Mouse (Mus musculus): ENCODE results near the gene Chmp6. TPM values are rescaled to one million over a fixed set of nuclear protein-coding genes. Genes with fewer than 3 reads are reported as not detected.

Chmp6 gene
- polyA plus RNA-seq, 1 experiment from 2014 or later: 79.4 TPM

- peaks cover 22% of the 10 kb centered on the region for H3K36me3 ChIP-seq
- H3K4me2 ChIP-seq: no peak overlapping the region
- H3K4me3 ChIP-seq (replicated peaks): no peak overlapping the region
- H3K9ac ChIP-seq: no peak overlapping the region
- no peaks in the 10 kb centered on the region for H3K4me1 ChIP-seq
- no peaks in the 10 kb centered on the region for H3K27me3 ChIP-seq (replicated peaks)
- ATAC-seq (ENCODE audit: insufficient read depth, low FRiP score, low read depth): no peak
- H3K27ac ChIP-seq: no peak overlapping the region
- 88% methylated on average over 7 of the region's 7 CpGs for WGBS
- H3K9me3 ChIP-seq: no peaks in the 10 kb centered on the region
Measured at GRCm38 (mm10) chr11:119891601-119892215, 21.5 kb upstream of the Chmp6 start.

- Histone ChIP-seq H3K9ac (no peak overlapping the region), H3K4me3 (replicated peaks) (no peak overlapping the region), H3K27me3 (replicated peaks) (no peaks in the 10 kb centered on the region), H3K4me2 (no peak overlapping the region), H3K36me3 (peaks cover 31% of the 10 kb centered on the region), H3K27ac (no peak overlapping the region), H3K9me3 (no peaks in the 10 kb centered on the region), H3K4me1 (no peaks in the 10 kb centered on the region)
- ATAC-seq (ENCODE audit: insufficient read depth, low FRiP score, low read depth): peak; percentile 34; the same call in 1 of the 2 replicates
- WGBS: 73% methylated on average over 10 of the region's 10 CpGs
Measured at GRCm38 (mm10) chr11:119893667-119894236, 19.5 kb upstream of the Chmp6 start.

DNA sequence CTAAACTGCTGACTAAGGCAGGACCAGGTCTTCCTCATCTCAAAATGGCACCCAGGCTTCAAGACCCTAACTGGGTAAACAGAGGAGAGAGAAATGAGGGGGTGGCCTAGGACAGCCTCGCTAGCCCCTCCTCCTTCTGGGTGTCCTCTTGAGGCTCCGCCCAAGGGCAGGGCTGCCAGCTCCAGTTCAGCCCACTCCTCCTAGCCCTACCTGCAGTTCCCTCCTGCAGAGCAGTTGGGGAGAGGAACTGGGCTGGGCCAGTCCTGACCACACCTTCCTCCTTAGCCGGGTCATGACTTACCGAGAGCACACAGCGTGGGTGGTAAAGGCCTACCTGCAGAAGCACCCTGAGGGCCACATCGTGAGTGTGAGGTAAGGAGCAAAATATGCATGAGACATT, 18.6 kb upstream of the Chmp6 start:
- peaks cover 26% of the 10 kb centered on the region; the same call in 1 of the 2 replicates for H3K36me3 ChIP-seq
- H3K4me1 ChIP-seq: no peaks in the 10 kb centered on the region
- ATAC-seq (ENCODE audit: insufficient read depth, low FRiP score, low read depth): no peak
- H3K27me3 ChIP-seq (replicated peaks): no peaks in the 10 kb centered on the region
- H3K27ac ChIP-seq: no peak overlapping the region
- WGBS: 57% methylated on average over 6 of the region's 6 CpGs
- no peak overlapping the region for H3K4me2 ChIP-seq
- H3K9ac ChIP-seq: no peak overlapping the region
- no peaks in the 10 kb centered on the region for H3K9me3 ChIP-seq
- no peak overlapping the region for H3K4me3 ChIP-seq (replicated peaks)

- Histone ChIP-seq H3K4me2 (no peak overlapping the region), H3K9ac (no peak overlapping the region), H3K4me1 (no peaks in the 10 kb centered on the region), H3K9me3 (no peaks in the 10 kb centered on the region), H3K4me3 (replicated peaks) (no peak overlapping the region), H3K36me3 (0 out of 2 replicates have a peak, but pooled peaks cover 14% of the 10 kb centered on the region), H3K27ac (no peak overlapping the region), H3K27me3 (replicated peaks) (no peaks in the 10 kb centered on the region)
- ATAC-seq (ENCODE audit: insufficient read depth, low FRiP score, low read depth): no peak
- WGBS: 84% methylated on average over 9 of the region's 9 CpGs
Measured at GRCm38 (mm10) chr11:119897041-119897440, 16.2 kb upstream of the Chmp6 start.

DNA sequence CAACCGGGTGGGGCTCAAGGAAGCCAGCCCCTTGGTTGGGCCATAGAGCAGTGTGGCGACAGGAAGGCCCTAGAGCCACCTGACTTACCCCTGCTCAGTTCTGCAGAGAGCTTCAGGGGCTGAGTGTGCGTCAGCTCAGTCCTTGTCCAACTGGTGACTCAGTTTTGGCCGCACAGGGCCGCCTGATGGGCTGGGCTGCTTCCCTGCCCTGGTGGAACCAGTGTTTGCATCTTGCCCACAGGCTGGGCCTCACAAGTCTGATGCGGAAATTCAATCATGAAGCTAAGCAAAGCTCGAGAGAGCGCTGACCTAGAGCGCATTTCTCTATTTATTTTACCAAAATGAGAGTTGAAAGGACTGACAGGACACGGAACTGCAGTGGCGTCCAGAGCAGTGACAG, 14.3 kb upstream of the Chmp6 start:
- no peaks in the 10 kb centered on the region for H3K9me3 ChIP-seq
- no peak overlapping the region for H3K27ac ChIP-seq
- ATAC-seq (ENCODE audit: insufficient read depth, low FRiP score, low read depth): no peak
- no peaks in the 10 kb centered on the region for H3K4me1 ChIP-seq
- no peak overlapping the region for H3K4me2 ChIP-seq
- H3K27me3 ChIP-seq (replicated peaks): no peaks in the 10 kb centered on the region
- no peak overlapping the region for H3K9ac ChIP-seq
- 82% methylated on average over 11 of the region's 11 CpGs for WGBS
- no peak overlapping the region for H3K4me3 ChIP-seq (replicated peaks)
- H3K36me3 ChIP-seq: 0 out of 2 replicates have a peak, but pooled peaks cover 14% of the 10 kb centered on the region

GRCm38 (mm10) chr11:119901174-119901573, 12.1 kb upstream of the Chmp6 start:
- WGBS: 70% methylated on average over 4 of the region's 4 CpGs
- no peaks in the 10 kb centered on the region for H3K9me3 ChIP-seq
- no peak overlapping the region for H3K9ac ChIP-seq
- no peak overlapping the region for H3K27ac ChIP-seq
- no peaks in the 10 kb centered on the region for H3K4me1 ChIP-seq
- H3K4me2 ChIP-seq: no peak overlapping the region
- H3K36me3 ChIP-seq: 0 out of 2 replicates have a peak, but pooled peaks cover 14% of the 10 kb centered on the region
- ATAC-seq (ENCODE audit: insufficient read depth, low FRiP score, low read depth): no peak
- H3K27me3 ChIP-seq (replicated peaks): no peaks in the 10 kb centered on the region
- H3K4me3 ChIP-seq (replicated peaks): no peak overlapping the region

DNA sequence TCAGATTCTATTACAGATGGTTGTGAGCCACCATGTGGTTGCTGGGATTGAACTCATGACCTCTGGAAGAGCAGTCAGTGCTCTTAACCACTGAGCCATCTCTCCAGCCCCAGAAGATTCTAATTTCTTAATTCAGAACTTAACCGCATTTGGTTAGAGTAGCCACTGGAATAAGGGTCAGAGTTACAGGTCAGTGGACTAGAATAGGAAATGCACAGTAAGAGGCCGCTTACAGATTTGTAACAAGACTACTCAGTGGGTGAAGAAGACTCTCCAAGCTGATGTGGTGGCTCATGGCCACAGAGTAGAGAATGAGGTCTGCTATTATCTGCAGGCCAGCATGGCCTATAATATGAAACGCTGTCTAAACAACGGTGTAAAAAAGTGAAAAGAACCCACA, 10.3 kb upstream of the Chmp6 start:
- Histone ChIP-seq H3K9me3 (no peaks in the 10 kb centered on the region), H3K36me3 (0 out of 2 replicates have a peak, but pooled peaks cover under 1% of the 10 kb centered on the region), H3K4me1 (no peaks in the 10 kb centered on the region), H3K4me2 (no peak overlapping the region), H3K4me3 (replicated peaks) (no peak overlapping the region), H3K27ac (no peak overlapping the region), H3K27me3 (replicated peaks) (no peaks in the 10 kb centered on the region), H3K9ac (no peak overlapping the region)
- 79% methylated on average over 4 of the region's 4 CpGs for WGBS
- no peak for ATAC-seq (ENCODE audit: insufficient read depth, low FRiP score, low read depth)

DNA sequence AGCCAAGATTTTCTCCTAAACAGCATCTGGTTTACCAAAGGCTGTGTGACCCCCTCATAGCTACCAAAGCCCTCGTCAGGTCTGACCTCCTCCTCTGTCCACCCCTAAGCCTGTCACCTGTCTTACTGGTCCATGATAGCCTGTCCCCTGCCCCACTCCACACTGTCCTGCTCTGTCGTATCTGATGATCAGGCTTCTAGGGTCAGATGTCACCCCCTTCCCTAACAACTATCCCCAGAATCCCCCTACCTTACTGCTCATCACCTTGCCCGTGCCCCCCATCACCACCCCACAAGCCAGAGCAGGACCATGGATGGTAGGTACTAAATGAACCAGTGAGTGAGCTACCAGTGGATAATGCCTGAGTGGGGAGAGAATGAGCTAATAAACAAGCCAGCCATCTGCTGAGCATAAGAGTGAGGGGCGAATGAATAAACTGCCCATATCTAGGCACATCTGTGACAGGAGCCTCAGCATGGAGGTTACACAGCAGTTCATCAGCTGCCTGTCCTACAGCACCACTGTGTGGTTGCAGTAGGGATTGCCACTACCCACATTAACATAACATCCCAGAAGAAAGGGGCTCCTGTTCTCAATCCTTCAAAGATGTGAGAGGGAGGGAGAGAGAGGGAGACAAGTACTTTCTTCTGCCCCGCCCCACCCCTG, 8.5 kb upstream of the Chmp6 start:
- Histone ChIP-seq H3K4me1 (no peaks in the 10 kb centered on the region), H3K36me3 (no peaks in the 10 kb centered on the region), H3K27ac (no peak overlapping the region), H3K27me3 (replicated peaks) (0 out of 2 replicates have a peak, but pooled peaks cover 4% of the 10 kb centered on the region), H3K4me2 (no peak overlapping the region), H3K9ac (no peak overlapping the region), H3K4me3 (replicated peaks) (no peak overlapping the region), H3K9me3 (no peaks in the 10 kb centered on the region)
- ATAC-seq (ENCODE audit: insufficient read depth, low FRiP score, low read depth): peak; percentile 48; the same call in 1 of the 2 replicates
- WGBS: 26% methylated on average over 5 of the region's 5 CpGs

- no peak overlapping the region for H3K9ac ChIP-seq
- WGBS: 85% methylated on average over 5 of the region's 5 CpGs
- H3K4me1 ChIP-seq: no peaks in the 10 kb centered on the region
- no peaks in the 10 kb centered on the region for H3K36me3 ChIP-seq
- H3K4me2 ChIP-seq: no peak overlapping the region
- no peak overlapping the region for H3K4me3 ChIP-seq (replicated peaks)
- H3K27ac ChIP-seq: no peak overlapping the region
- H3K27me3 ChIP-seq (replicated peaks): 0 out of 2 replicates have a peak, but pooled peaks cover 4% of the 10 kb centered on the region
- no peak for ATAC-seq (ENCODE audit: insufficient read depth, low FRiP score, low read depth)
- no peaks in the 10 kb centered on the region for H3K9me3 ChIP-seq
Measured at GRCm38 (mm10) chr11:119905794-119906193, 7.4 kb upstream of the Chmp6 start.

DNA sequence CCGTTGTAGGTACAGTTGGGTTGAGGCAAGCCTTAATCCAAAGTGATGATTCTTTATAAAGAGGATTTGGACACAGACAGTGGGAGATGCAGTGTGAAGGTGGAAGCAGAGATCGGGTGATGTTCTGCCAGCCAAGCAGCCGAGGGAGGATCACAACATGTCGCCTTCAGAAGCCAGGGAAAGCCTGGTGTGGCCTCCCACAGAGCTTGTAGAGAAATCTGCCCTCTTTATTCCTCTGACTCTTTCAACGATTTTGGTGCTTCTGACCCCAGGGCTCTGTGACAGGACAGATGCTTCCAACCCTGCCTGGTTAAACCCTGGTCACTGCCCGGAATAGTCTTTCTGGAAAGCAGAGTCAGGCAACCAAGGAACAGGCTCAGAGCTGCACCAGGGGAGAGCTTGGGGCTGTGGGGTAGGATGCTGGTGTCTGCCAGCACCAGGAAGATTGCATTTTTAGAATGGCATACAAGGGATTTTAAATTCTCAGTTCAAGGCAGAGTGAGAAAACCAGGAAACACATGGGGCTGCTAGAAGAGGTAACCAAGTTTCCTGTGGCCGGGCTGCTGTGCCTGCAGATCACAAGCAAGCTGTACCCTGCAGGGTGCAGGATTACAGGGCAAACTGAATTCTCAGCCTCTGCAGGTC, 6.1 kb upstream of the Chmp6 start:
- Histone ChIP-seq H3K4me1 (no peaks in the 10 kb centered on the region), H3K9ac (no peak overlapping the region), H3K9me3 (no peaks in the 10 kb centered on the region), H3K27ac (no peak overlapping the region), H3K36me3 (no peaks in the 10 kb centered on the region), H3K4me3 (replicated peaks) (no peak overlapping the region), H3K27me3 (replicated peaks) (0 out of 2 replicates have a peak, but pooled peaks cover 4% of the 10 kb centered on the region), H3K4me2 (no peak overlapping the region)
- 49% methylated on average over 7 of the region's 7 CpGs for WGBS
- ATAC-seq (ENCODE audit: insufficient read depth, low FRiP score, low read depth): no peak

DNA sequence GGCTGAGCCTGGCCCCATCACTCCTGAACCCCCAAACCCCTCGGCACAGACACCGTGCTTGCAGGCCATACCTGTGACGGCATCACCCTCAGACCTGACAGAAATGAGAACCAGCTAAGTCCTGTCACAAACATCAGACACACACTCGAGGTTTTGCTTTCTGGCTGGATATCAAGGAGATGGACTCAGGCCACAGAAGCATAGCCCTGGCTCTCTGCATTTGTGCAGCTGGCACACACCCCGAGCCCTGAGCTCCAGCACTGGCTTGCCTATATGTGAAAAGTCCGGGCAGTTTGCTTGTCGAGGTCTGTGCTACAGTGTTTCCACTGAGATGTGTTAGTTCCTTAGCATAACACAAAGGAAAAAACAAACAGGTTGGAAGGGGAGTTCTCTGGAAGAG, 5.5 kb upstream of the Chmp6 start:
- H3K9ac ChIP-seq: no peak overlapping the region
- H3K36me3 ChIP-seq: no peaks in the 10 kb centered on the region
- peaks cover 2% of the 10 kb centered on the region for H3K4me1 ChIP-seq
- ATAC-seq (ENCODE audit: insufficient read depth, low FRiP score, low read depth): no peak
- H3K4me2 ChIP-seq: no peak overlapping the region
- 52% methylated on average over 7 of the region's 7 CpGs for WGBS
- H3K27me3 ChIP-seq (replicated peaks): 0 out of 2 replicates have a peak, but pooled peaks cover 4% of the 10 kb centered on the region
- no peaks in the 10 kb centered on the region for H3K9me3 ChIP-seq
- H3K4me3 ChIP-seq (replicated peaks): no peak overlapping the region
- no peak overlapping the region for H3K27ac ChIP-seq

- Histone ChIP-seq H3K9ac (no peak overlapping the region), H3K9me3 (no peaks in the 10 kb centered on the region), H3K4me2 (no peak overlapping the region)
Measured at GRCm38 (mm10) chr11:119909436-119909835, 3.8 kb upstream of the Chmp6 start.

More at GRCm38 (mm10) chr11:119909436-119909835, 3.8 kb upstream of the Chmp6 start:
- no peak for ATAC-seq (ENCODE audit: insufficient read depth, low FRiP score, low read depth)
- Histone ChIP-seq H3K36me3 (no peaks in the 10 kb centered on the region), H3K4me1 (peaks cover 12% of the 10 kb centered on the region), H3K4me3 (replicated peaks) (no peak overlapping the region), H3K27ac (no peak overlapping the region), H3K27me3 (replicated peaks) (0 out of 2 replicates have a peak, but pooled peaks cover 4% of the 10 kb centered on the region)
- 3% methylated on average over 5 of the region's 5 CpGs for whole genome bisulfite sequencing
